Mouse (Mus musculus) intestine, postnatal 0 days (tissue): ENCODE measurements at regions not wholly inside any gene's neighbourhood (a gene's known extent, or its start where the extent isn't known, plus 50 kb on each side); places are given as distances from the start of the nearest gene placed in this dataset.

Source experiments
- ATAC-seq: fragments of 200-750 bp; cut with Nextera tagmentation; 2 replicates; pipeline ENCODE4 v1.8.0; 2017; ENCODE audit warnings: mild to moderate bottlenecking, moderate TSS enrichment, moderate library complexity
- H3K27ac ChIP-seq: fragments of 300-500 bp; sonication (generic); 2 replicates; pipeline ENCODE4 v1.5.1; 2014; ENCODE audit warnings: mild to moderate bottlenecking, low read depth, low read length, moderate library complexity
- H3K27me3 ChIP-seq: fragments of 300-500 bp; sonication (generic); replicated peaks from 2 replicates; pipeline ENCODE4 v1.6.1; 2014; ENCODE audit warnings: low read length, mixed read lengths; ENCODE audit not compliant: control insufficient read depth, insufficient read depth
- H3K36me3 ChIP-seq: fragments of 300-500 bp; sonication (generic); 2 replicates; pipeline ENCODE4 v1.6.1; 2014; ENCODE audit warnings: mild to moderate bottlenecking, moderate library complexity; ENCODE audit not compliant: control insufficient read depth, insufficient read depth
- H3K4me1 ChIP-seq: fragments of 300-500 bp; sonication (generic); replicated peaks from 2 replicates; pipeline ENCODE4 v1.6.1; 2014; ENCODE audit warnings: antibody characterized with exemption, low read length, mixed read lengths; ENCODE audit not compliant: control insufficient read depth, insufficient read depth
- H3K4me2 ChIP-seq: fragments of 300-500 bp; sonication (generic); replicated peaks from 2 replicates; pipeline ENCODE4 v1.6.1; 2014; ENCODE audit warnings: low read depth, mild to moderate bottlenecking, moderate library complexity
- H3K4me3 ChIP-seq: fragments of 300-500 bp; sonication (generic); 2 replicates; pipeline ENCODE4 v1.5.1; 2014; ENCODE audit warnings: low read depth, low read length
- H3K9ac ChIP-seq: fragments of 300-500 bp; sonication (generic); 2 replicates; pipeline ENCODE4 v1.6.1; 2014; ENCODE audit warnings: mild to moderate bottlenecking, low read depth, low read length
- H3K9me3 ChIP-seq: fragments of 300-500 bp; sonication (generic); 2 replicates; pipeline ENCODE4 v1.6.1; 2016; ENCODE audit warnings: mixed run types; ENCODE audit not compliant: control insufficient read depth
- CTCF ChIP-seq: sonication (generic); IDR thresholded peaks from 2 replicates; pipeline ENCODE4 v1.5.1; 2016; ENCODE audit warnings: low read depth, mild to moderate bottlenecking, control low read depth, antibody characterized with exemption, moderate library complexity
- WGBS: fragments of 180-500 bp; shearing (Covaris S2); extraction: QIAGEN DNeasy Blood & Tissue Kit; methylation state at CpG from one replicate; pipeline ENCODE4 v1.1.7; 2014; 5-methylcytosine and 5-hydroxymethylcytosine counted together

DNA sequence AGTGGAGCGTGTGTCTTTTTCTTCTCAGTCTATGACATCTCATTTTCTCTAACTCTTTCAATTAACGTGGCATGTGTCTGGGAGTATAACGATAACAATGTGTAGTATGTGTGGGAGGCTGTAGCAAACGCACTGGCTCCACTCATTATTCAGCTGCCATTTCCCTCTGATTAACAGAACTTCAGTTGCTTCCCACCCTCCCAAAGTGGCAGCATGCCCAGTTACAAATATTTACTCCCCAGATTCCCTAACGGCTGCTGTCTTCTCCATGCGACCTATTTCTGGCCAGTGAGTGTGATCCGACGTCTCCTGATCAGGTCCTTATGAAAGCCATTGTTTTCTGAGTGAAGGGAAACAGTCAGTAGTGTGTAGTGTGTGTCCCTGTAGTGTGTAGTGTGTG lies 88.2 kb downstream of the Vcpkmt start:
- 57% methylated on average over 8 of the region's 8 CpGs for WGBS
- no peak overlapping the region for H3K4me2 ChIP-seq
- ATAC-seq, result no peak
- no peak overlapping the region for H3K27ac ChIP-seq
- H3K9ac ChIP-seq, result no peak overlapping the region
- no peaks in the 10 kb centered on the region for H3K9me3 ChIP-seq
- H3K27me3 ChIP-seq, result no peaks in the 10 kb centered on the region
- no peaks in the 10 kb centered on the region for H3K36me3 ChIP-seq
- peaks cover 8% of the 10 kb centered on the region; the same call in 1 of the 2 replicates for H3K4me1 ChIP-seq
- H3K4me3 ChIP-seq, result no peak overlapping the region
- no peak for TF ChIP-seq CTCF

DNA sequence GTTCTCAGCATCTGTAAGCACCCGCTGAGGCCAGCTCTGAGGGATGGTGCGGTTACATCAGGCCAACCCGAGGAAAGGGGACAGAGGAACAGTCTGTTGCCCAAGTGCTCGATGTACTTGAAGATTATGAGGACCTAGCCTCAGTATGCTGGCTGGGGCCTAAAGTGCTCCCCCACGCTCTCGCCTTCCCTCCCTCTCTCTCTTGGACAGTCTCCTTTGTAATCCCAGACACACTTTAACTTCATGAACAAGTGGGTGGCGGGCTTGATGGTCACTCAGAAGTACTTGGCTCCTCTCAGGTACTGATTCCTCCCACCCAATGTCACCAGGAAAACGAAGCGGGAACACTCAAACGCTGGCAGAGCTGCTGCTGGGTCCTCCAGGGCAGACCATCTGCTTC lies 93.1 kb downstream of the Vcpkmt start:
- Histone ChIP-seq H3K9ac (no peak overlapping the region), H3K4me1 (no peaks in the 10 kb centered on the region), H3K27me3 (0 out of 2 replicates have a peak, but pooled peaks cover 4% of the 10 kb centered on the region), H3K9me3 (no peaks in the 10 kb centered on the region), H3K4me2 (no peak overlapping the region), H3K4me3 (no peak overlapping the region), H3K27ac (no peak overlapping the region), H3K36me3 (no peaks in the 10 kb centered on the region)
- WGBS, result 95% methylated on average over 10 of the region's 10 CpGs
- no peak for ATAC-seq
- no peak for TF ChIP-seq CTCF

DNA sequence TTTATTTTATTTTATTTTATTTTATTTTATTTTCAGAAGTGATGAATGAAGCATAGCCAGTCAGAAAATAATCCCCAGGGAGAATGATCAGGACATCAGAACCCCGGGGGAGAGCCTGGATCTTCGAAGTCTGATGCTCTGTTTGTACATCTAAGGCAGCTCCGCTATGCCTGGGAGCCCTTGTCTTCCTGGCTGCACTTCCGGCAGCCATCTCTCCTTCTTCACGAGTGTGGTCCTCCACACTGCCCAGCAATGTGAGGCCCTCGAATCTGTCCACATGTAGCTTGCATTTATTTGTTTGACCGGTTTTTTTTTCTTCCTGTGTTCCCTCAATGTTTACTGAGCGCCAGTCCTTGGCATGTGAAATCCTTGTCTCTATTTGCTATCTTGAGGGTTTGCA lies 95.9 kb downstream of the Vcpkmt start:
- H3K9ac ChIP-seq, result no peak overlapping the region
- H3K27ac ChIP-seq, result no peak overlapping the region
- H3K9me3 ChIP-seq, result no peaks in the 10 kb centered on the region
- H3K4me2 ChIP-seq, result no peak overlapping the region
- no peaks in the 10 kb centered on the region for H3K4me1 ChIP-seq
- H3K36me3 ChIP-seq, result no peaks in the 10 kb centered on the region
- no peak for TF ChIP-seq CTCF
- no peak overlapping the region for H3K4me3 ChIP-seq
- no peak for ATAC-seq
- WGBS, result 45% methylated on average over 8 of the region's 8 CpGs
- 0 out of 2 replicates have a peak, but pooled peaks cover 4% of the 10 kb centered on the region for H3K27me3 ChIP-seq

DNA sequence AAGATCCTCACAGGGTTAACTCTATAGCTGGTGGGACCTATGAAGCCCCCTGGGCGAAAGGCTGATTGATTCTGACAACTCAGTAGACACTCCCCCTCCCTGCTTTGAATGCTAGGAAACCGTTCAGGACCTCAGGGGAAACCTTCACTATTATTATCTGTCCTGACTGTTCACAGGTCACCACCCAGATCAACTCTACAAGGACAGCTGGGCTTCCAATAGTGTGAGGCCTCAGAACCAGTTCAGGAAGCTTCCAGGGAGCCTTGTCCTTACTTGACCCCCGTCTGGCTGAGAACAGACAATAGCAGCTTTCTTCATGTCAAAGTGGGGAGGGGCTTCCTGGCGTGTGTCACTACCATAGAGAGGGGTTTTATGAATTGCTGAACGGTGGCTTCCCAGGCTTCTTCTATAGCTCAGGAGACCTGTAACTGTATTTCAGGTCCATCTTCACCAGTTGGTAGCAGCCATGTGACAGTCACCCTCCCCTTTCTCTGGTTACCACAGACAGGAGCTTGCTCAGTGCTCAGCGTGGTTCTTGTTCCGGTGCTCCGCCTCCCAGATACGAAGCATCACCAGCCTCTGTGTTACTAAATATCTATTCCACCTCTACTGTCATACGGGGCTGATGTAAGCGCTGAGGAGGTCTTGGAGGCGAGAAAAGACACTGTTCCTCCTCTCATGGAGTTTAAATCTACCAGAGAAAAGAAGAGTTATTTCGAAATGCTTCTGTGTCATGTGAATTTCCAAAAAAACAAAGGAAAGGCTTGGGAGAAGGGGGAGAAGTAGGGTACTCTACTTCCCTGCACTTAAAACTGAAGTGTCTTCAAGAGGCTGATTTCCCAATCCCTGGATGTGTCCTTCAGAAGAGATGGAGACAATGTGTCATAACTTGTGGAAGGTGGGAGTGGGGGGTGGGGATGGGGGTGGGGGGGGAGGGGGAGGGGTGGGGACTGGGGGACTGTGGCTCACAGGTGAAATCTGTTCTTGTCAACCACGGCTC lies 96.9 kb downstream of the Vcpkmt start:
- Histone ChIP-seq H3K27me3 (0 out of 2 replicates have a peak, but pooled peaks cover 4% of the 10 kb centered on the region), H3K4me3 (no peak overlapping the region), H3K4me1 (no peaks in the 10 kb centered on the region), H3K36me3 (no peaks in the 10 kb centered on the region), H3K9me3 (no peaks in the 10 kb centered on the region), H3K9ac (no peak overlapping the region), H3K4me2 (no peak overlapping the region), H3K27ac (no peak overlapping the region)
- WGBS, result 37% methylated on average over 14 of the region's 14 CpGs
- TF ChIP-seq CTCF, result no peak
- ATAC-seq, result no peak

DNA sequence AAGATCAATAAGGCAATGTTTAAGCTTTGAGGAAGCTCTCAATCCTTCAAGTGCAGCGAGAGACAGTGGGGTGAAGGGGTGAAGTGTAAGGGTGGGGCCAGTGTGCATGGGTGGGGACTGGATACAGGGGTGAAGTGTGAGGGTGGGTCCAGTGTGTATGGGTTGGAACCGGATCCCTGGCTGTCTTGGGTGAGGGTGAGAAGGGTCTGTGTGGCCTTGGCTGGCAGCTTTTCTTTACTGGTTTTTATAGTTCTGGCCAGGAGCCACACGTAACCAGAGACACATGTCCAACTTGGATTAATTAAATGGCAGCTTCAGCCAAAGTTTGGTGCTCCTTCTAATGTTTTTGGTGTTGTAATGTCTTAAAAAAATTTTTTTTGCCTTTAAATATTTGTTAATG lies 101.4 kb downstream of the Vcpkmt start:
- H3K9ac ChIP-seq, result no peak overlapping the region
- no peak overlapping the region for H3K4me2 ChIP-seq
- H3K4me3 ChIP-seq, result no peak overlapping the region
- WGBS, result 74% methylated on average over 3 of the region's 3 CpGs
- no peaks in the 10 kb centered on the region for H3K9me3 ChIP-seq
- no peaks in the 10 kb centered on the region for H3K27me3 ChIP-seq
- no peak for TF ChIP-seq CTCF
- no peaks in the 10 kb centered on the region for H3K4me1 ChIP-seq
- no peak for ATAC-seq
- no peak overlapping the region for H3K27ac ChIP-seq
- H3K36me3 ChIP-seq, result no peaks in the 10 kb centered on the region

DNA sequence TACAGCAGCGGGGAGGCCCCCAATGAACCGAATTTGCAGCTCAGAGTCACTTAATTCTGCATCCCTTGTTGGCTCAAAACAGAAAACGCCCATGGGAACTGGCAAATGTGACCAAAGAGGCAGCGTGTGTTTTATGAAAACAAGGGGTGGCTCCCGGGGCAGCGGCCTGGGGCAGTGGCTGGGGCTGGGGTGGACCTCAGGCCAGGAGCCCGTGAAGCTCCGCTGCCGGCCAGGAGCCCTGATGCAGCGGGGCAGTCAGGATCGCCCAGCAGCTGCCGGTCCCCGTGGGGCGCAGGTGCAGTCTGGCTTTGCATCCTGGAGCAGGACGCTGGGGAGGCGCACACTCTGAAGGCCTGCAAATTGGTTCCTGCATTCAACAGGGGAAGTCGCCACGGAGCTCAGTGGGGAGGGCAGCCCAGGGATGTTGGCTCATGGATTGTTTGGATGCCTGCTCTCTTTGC lies 104.4 kb upstream of the Gm9887 start:
- no peak overlapping the region for H3K27ac ChIP-seq
- 39% methylated on average over 18 of the region's 18 CpGs for WGBS
- H3K9ac ChIP-seq, result no peak overlapping the region
- H3K4me1 ChIP-seq, result no peaks in the 10 kb centered on the region
- H3K9me3 ChIP-seq, result no peaks in the 10 kb centered on the region
- no peak overlapping the region for H3K4me2 ChIP-seq
- no peak overlapping the region for H3K4me3 ChIP-seq
- H3K27me3 ChIP-seq, result no peaks in the 10 kb centered on the region
- ATAC-seq, result no peak
- no peaks in the 10 kb centered on the region for H3K36me3 ChIP-seq
- TF ChIP-seq CTCF, result no peak
